Mouse (Mus musculus): Measurements from ENCODE around the gene Atpif1. TPM values are rescaled to one million over a fixed set of nuclear protein-coding genes. Genes with fewer than 3 reads are reported as not detected.

Atpif1 gene
- total and polyA plus RNA-seq, 3 experiments: 292 to 397 (median 342) TPM

DNA sequence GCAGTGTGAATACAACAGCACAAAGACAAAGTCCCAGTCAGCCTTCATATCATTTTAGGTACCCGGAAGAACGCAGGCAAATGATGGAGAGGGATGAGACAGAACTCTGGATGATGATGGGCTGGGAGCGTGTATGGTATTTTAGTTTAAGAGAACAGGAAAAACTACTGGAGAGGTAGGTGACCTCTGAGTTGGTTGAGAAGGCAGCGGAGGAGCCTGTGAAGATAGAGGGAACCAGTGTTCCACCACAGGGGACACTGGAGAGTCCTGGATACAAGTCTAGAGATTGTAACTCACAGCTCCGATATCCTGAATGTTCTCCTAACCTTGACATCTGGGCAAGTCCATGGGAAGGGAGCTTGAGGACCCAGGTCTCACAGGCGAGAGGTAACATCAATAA is 27.2 kb downstream of the Atpif1 start:
- dilution Hi-C loops (cut with MboI; ENCODE audit: extremely low pct_ligation_motif_present, extremely low pct_unique_long_range_greater_than_20kb, low sequenced_read_pairs): no loop called here
- Histone ChIP-seq H3K36me3 (replicated peaks in 1 of 2; ENCODE audit: control insufficient read depth in 1 of 2, insufficient read depth in 1 of 2, low read length in 1 of 2) (peaks cover 31 to 56% of the 10 kb centered on the region in 2 experiments), H3K79me2 (replicated peaks; ENCODE audit: control insufficient read depth, extremely low read depth, insufficient read depth, poor library complexity, severe bottlenecking) (peaks cover 86% of the 10 kb centered on the region), H3K4me1 (ENCODE audit: control insufficient read depth in 1 of 2, insufficient read depth in 2 of 2) (peaks cover 11 to 49% of the 10 kb centered on the region in 2 experiments), H3K4me2 (ENCODE audit: insufficient read depth, low read depth, poor library complexity, severe bottlenecking) (peak overlapping the region; percentile 98), H3K27ac (ENCODE audit: insufficient read depth, low read depth) (no peak overlapping the region), H3K4me3 (replicated peaks in 1 of 3; ENCODE audit: low read depth in 2 of 3, low read length in 2 of 3, poor library complexity in 1 of 3) (peak overlapping the region in 1 of 3 experiments; percentile 20), H3K9ac (ENCODE audit: insufficient read depth, low read depth) (peak overlapping the region; percentile 42; the same call in 1 of the 2 replicates), H3K27me3 (replicated peaks) (no peaks in the 10 kb centered on the region), H3K9me3 (replicated peaks; ENCODE audit: low read length) (no peaks in the 10 kb centered on the region)
- in situ Hi-C loops (cut with MboI; ENCODE audit: low pct_ligation_motif_present, low pct_unique_long_range_greater_than_20kb, low sequenced_read_pairs): loop anchor here (25.0 kb wide), 2 partner anchors 194 to 419 kb away; partner anchors contain the start of genes Epb41 and Rab42
- no peak for DNase-seq (ENCODE audit: extremely low read depth)
- TF ChIP-seq NELFE (IDR thresholded peaks at IDR 0.05; ENCODE audit: low read depth, low read length) (no peak), UBTF (IDR thresholded peaks at IDR 0.05; ENCODE audit: low read depth, low read length) (no peak), SMC3 (IDR thresholded peaks at IDR 0.05; ENCODE audit: low read depth, low read length) (no peak), RAD21 (IDR thresholded peaks at IDR 0.05; ENCODE audit: low read depth, low read length) (no peak), MEF2A (IDR thresholded peaks at IDR 0.05; ENCODE audit: borderline replicate concordance, low read depth, low read length) (no peak), SIN3A (IDR thresholded peaks at IDR 0.05; ENCODE audit: low read length) (no peak), IRF4 (IDR thresholded peaks at IDR 0.05; ENCODE audit: low read depth, low read length) (no peak), TCF12 (IDR thresholded peaks at IDR 0.05; ENCODE audit: low read depth, low read length) (no peak), JUND (conservative IDR thresholded peaks at IDR 0.05; ENCODE audit: low read depth, low read length) (no peak), HCFC1 (IDR thresholded peaks at IDR 0.05; ENCODE audit: low read depth, low read length) (no peak), EP300 (IDR thresholded peaks at IDR 0.05; ENCODE audit: low read length) (no peak), GABPA (IDR thresholded peaks at IDR 0.05; ENCODE audit: insufficient replicate concordance, low read depth, low read length) (no peak), POLR2A (IDR thresholded peaks at IDR 0.05; ENCODE audit: low read depth, low read length) (no peak), USF1 (IDR thresholded peaks at IDR 0.05; ENCODE audit: low read depth, low read length) (no peak), MYC (IDR thresholded peaks at IDR 0.05; ENCODE audit: low read depth, low read length) (no peak), JUN (IDR thresholded peaks at IDR 0.05; ENCODE audit: insufficient read depth, low read depth, low read length) (no peak), MAX (IDR thresholded peaks at IDR 0.05; ENCODE audit: low read length) (no peak), ETS1 (conservative IDR thresholded peaks at IDR 0.05; ENCODE audit: low read depth, low read length) (no peak), ZMIZ1 (IDR thresholded peaks at IDR 0.05; ENCODE audit: low read depth, low read length) (no peak)

- H3K4me3 ChIP-seq (replicated peaks in 1 of 3; ENCODE audit: low read depth in 2 of 3, low read length in 2 of 3, poor library complexity in 1 of 3): no peak overlapping the region
- no peak overlapping the region for H3K27ac ChIP-seq (ENCODE audit: insufficient read depth, low read depth)
- dilution Hi-C loops (cut with MboI; ENCODE audit: extremely low pct_ligation_motif_present, extremely low pct_unique_long_range_greater_than_20kb, low sequenced_read_pairs): no loop called here
- H3K9me3 ChIP-seq (replicated peaks; ENCODE audit: low read length): no peaks in the 10 kb centered on the region
- peaks cover 35 to 60% of the 10 kb centered on the region in 2 experiments for H3K36me3 ChIP-seq (replicated peaks in 1 of 2; ENCODE audit: control insufficient read depth in 1 of 2, insufficient read depth in 1 of 2, low read length in 1 of 2)
- H3K27me3 ChIP-seq (replicated peaks): no peaks in the 10 kb centered on the region
- H3K4me1 ChIP-seq (ENCODE audit: control insufficient read depth in 1 of 2, insufficient read depth in 2 of 2): peaks cover 11 to 47% of the 10 kb centered on the region in 2 experiments
- H3K9ac ChIP-seq (ENCODE audit: insufficient read depth, low read depth): 0 out of 2 replicates have a peak overlapping the region, but pooled peaks have one; percentile 42
- TF ChIP-seq MEF2A (IDR thresholded peaks at IDR 0.05; ENCODE audit: borderline replicate concordance, low read depth, low read length): no peak
- TF ChIP-seq JUN (IDR thresholded peaks at IDR 0.05; ENCODE audit: insufficient read depth, low read depth, low read length): no peak
- peaks cover 86% of the 10 kb centered on the region for H3K79me2 ChIP-seq (replicated peaks; ENCODE audit: control insufficient read depth, extremely low read depth, insufficient read depth, poor library complexity, severe bottlenecking)
- H3K4me2 ChIP-seq (ENCODE audit: insufficient read depth, low read depth, poor library complexity, severe bottlenecking): peak overlapping the region; percentile 98
- no peak for DNase-seq (ENCODE audit: extremely low read depth)
- in situ Hi-C loops (cut with MboI; ENCODE audit: low pct_ligation_motif_present, low pct_unique_long_range_greater_than_20kb, low sequenced_read_pairs): loop anchor here (25.0 kb wide), 2 partner anchors 193 to 418 kb away; partner anchors contain the start of genes Epb41 and Rab42
These were observed 27.7 kb downstream of the Atpif1 start for GRCm38 (mm10) chr4:132505800-132506199.

Measured in CH12.LX (cell line).